Comparison of ENCODE assay signal across 27 mouse cellular contexts in genomic region chr3:79445041-79445440, GRCm38 (mm10).
DNase-seq lines count a peak whose midpoint lies in the region; ATAC-seq and TF ChIP-seq lines count a peak whose summit lies in the region.
"Had no signal": no experiment of that assay in that cellular context is flagged by ENCODE, and none has a peak within 500 bp of the region (broad histone marks: within the 10 kb centered on the region; RNA-seq: fewer than 3 reads in every experiment).

No protein-coding gene starts in this region.

- no peaks in the 10 kb centered on the region for H3K36me3 ChIP-seq in hindbrain, embryonic 10.5 days
- no peaks in the 10 kb centered on the region for H3K36me3 ChIP-seq in hindbrain, embryonic 16.5 days (ENCODE audit: control insufficient read depth, insufficient read depth, low read length)
- no peaks in the 10 kb centered on the region for H3K36me3 ChIP-seq in forebrain, embryonic 10.5 days (replicated peaks)
- H3K36me3 ChIP-seq: forebrain, embryonic 12.5 days; G1E; heart, embryonic 10.5 days; hindbrain, embryonic 15.5 days; kidney, embryonic 15.5 days; limb, embryonic 10.5 days; limb, embryonic 15.5 days; liver, embryonic 13.5 days; neural tube, embryonic 12.5 days; stomach, embryonic 15.5 days had no signal

- no peak overlapping the region for H3K4me3 ChIP-seq in hindbrain, embryonic 10.5 days
- no peak overlapping the region for H3K4me3 ChIP-seq in hindbrain, embryonic 16.5 days (ENCODE audit: low read length)
- no peak overlapping the region for H3K4me3 ChIP-seq in embryonic fibroblast, embryonic 13.5 days (ENCODE audit: insufficient read depth, low read length)
- no peak overlapping the region for H3K4me3 ChIP-seq in forebrain, embryonic 10.5 days
- H3K4me3 ChIP-seq: forebrain, embryonic 12.5 days; heart, embryonic 10.5 days; hindbrain, embryonic 15.5 days; kidney, embryonic 15.5 days; limb, embryonic 10.5 days; limb, embryonic 15.5 days; liver, embryonic 13.5 days; neural tube, embryonic 12.5 days; stomach, embryonic 15.5 days had no signal

- 0 out of 2 replicates have a peak, but pooled peaks cover 2% of the 10 kb centered on the region for H3K9me3 ChIP-seq in hindbrain, embryonic 10.5 days
- no peaks in the 10 kb centered on the region; the same call in 1 of the 2 replicates for H3K9me3 ChIP-seq in hindbrain, embryonic 16.5 days (ENCODE audit: control insufficient read depth, low read length)
- peaks cover 4% of the 10 kb centered on the region; the same call in 1 of the 2 replicates for H3K9me3 ChIP-seq in forebrain, embryonic 10.5 days
- H3K9me3 ChIP-seq: forebrain, embryonic 12.5 days; heart, embryonic 10.5 days; hindbrain, embryonic 15.5 days; kidney, embryonic 15.5 days; limb, embryonic 10.5 days; limb, embryonic 15.5 days; liver, embryonic 13.5 days; neural tube, embryonic 12.5 days; stomach, embryonic 15.5 days had no signal

- TF ChIP-seq CTCF in embryonic fibroblast, embryonic 13.5 days (IDR thresholded peaks at IDR 0.05; ENCODE audit: borderline replicate concordance, insufficient read depth, low read length) = no peak

- TF ChIP-seq POLR2A in embryonic fibroblast, embryonic 13.5 days (IDR thresholded peaks at IDR 0.05; ENCODE audit: low read depth, low read length) = no peak

- H3K27ac ChIP-seq in hindbrain, embryonic 10.5 days = 0 out of 2 replicates have a peak overlapping the region, but pooled peaks have one; percentile 16
- no peak overlapping the region for H3K27ac ChIP-seq in hindbrain, embryonic 16.5 days (ENCODE audit: low read depth, low read length)
- peak overlapping the region; percentile 86 for H3K27ac ChIP-seq in embryonic fibroblast, embryonic 13.5 days (ENCODE audit: insufficient read depth, low read length)
- no peak overlapping the region for H3K27ac ChIP-seq in forebrain, embryonic 10.5 days
- H3K27ac ChIP-seq: forebrain, embryonic 12.5 days; heart, embryonic 10.5 days; hindbrain, embryonic 15.5 days; kidney, embryonic 15.5 days; limb, embryonic 10.5 days; limb, embryonic 15.5 days; liver, embryonic 13.5 days; neural tube, embryonic 12.5 days; stomach, embryonic 15.5 days had no signal

- peak; percentile 13 for DNase-seq in embryo, embryonic 10.5 days (ENCODE audit: low spot score)
- DNase-seq in embryo, embryonic 10 days (ENCODE audit: low spot score) = no peak
- DNase-seq in hindbrain, embryonic 10.5 days (ENCODE audit: low spot score) = no peak
- peak; percentile 86 for DNase-seq in 416B (ENCODE audit: low read depth)
- DNase-seq in spleen, postnatal 4 days (ENCODE audit: low spot score in 2 of 2) = no peak
- no peak for DNase-seq in forebrain, embryonic 10.5 days (ENCODE audit: extremely low spot score, low spot score)
- DNase-seq: adrenal gland, postnatal 14 days; cerebellum, adult 11-12 months; cerebellum, postnatal 10 days; kidney, adult 18-20 months; liver, embryonic 13.5 days; lung, adult 2 months; lung, postnatal 14 days; right cerebral cortex, postnatal 14 days had no signal

- no peak for ATAC-seq in hindbrain, embryonic 16.5 days
- ATAC-seq: midbrain, embryonic 16.5 days had no signal

- H3K4me1 ChIP-seq in hindbrain, embryonic 10.5 days (replicated peaks) = 0 out of 2 replicates have a peak, but pooled peaks cover 4% of the 10 kb centered on the region
- H3K4me1 ChIP-seq in hindbrain, embryonic 16.5 days (ENCODE audit: control insufficient read depth, insufficient read depth, low read depth, low read length) = peaks cover 6% of the 10 kb centered on the region
- peaks cover 6% of the 10 kb centered on the region for H3K4me1 ChIP-seq in embryonic fibroblast, embryonic 13.5 days (ENCODE audit: control insufficient read depth, insufficient read depth, low read length)
- no peaks in the 10 kb centered on the region; the same call in none of the 2 replicates for H3K4me1 ChIP-seq in forebrain, embryonic 10.5 days
- H3K4me1 ChIP-seq: forebrain, embryonic 12.5 days; heart, embryonic 10.5 days; liver, embryonic 13.5 days; neural tube, embryonic 12.5 days; stomach, embryonic 15.5 days had no signal

- H3K4me2 ChIP-seq in hindbrain, embryonic 16.5 days (ENCODE audit: low read length) = no peak overlapping the region
- H3K4me2 ChIP-seq: forebrain, embryonic 12.5 days; hindbrain, embryonic 15.5 days; kidney, embryonic 15.5 days; limb, embryonic 15.5 days; liver, embryonic 13.5 days; midbrain, embryonic 11.5 days; neural tube, embryonic 12.5 days; stomach, embryonic 15.5 days had no signal

- H3K27me3 ChIP-seq in hindbrain, embryonic 10.5 days (ENCODE audit: insufficient read depth, poor library complexity, severe bottlenecking) = no peaks in the 10 kb centered on the region
- no peaks in the 10 kb centered on the region for H3K27me3 ChIP-seq in hindbrain, embryonic 16.5 days (replicated peaks; ENCODE audit: control insufficient read depth, insufficient read depth, low read length)
- no peaks in the 10 kb centered on the region for H3K27me3 ChIP-seq in forebrain, embryonic 10.5 days (ENCODE audit: poor library complexity, severe bottlenecking)
- H3K27me3 ChIP-seq: forebrain, embryonic 12.5 days; hindbrain, embryonic 15.5 days; kidney, embryonic 15.5 days; limb, embryonic 15.5 days; liver, embryonic 13.5 days; neural tube, embryonic 12.5 days; stomach, embryonic 15.5 days had no signal

- H3K9ac ChIP-seq in hindbrain, embryonic 16.5 days (ENCODE audit: low read depth, low read length) = no peak overlapping the region
- H3K9ac ChIP-seq: forebrain, embryonic 12.5 days; hindbrain, embryonic 15.5 days; kidney, embryonic 15.5 days; limb, embryonic 15.5 days; liver, embryonic 13.5 days; neural tube, embryonic 12.5 days; stomach, embryonic 15.5 days had no signal

- 84% methylated on average over 8 of the region's 8 CpGs for WGBS in hindbrain, embryonic 10.5 days
- WGBS in hindbrain, embryonic 16.5 days = 85% methylated on average over 8 of the region's 8 CpGs
- WGBS in forebrain, embryonic 10.5 days = 90% methylated on average over 8 of the region's 8 CpGs

Comparison
In these comparisons a context has a peak if more than half of its experiments do, and no peak if none do; other contexts are left out.
1. DNase-seq: peak in embryo, embryonic 10.5 days (single experiment) and 416B (single experiment); none in embryo, embryonic 10 days (single experiment), hindbrain, embryonic 10.5 days (single experiment), spleen, postnatal 4 days (0 of 2) and forebrain, embryonic 10.5 days (single experiment).
2. H3K27ac ChIP-seq: peak in hindbrain, embryonic 10.5 days (single experiment) and embryonic fibroblast, embryonic 13.5 days (single experiment); none in hindbrain, embryonic 16.5 days (single experiment) and forebrain, embryonic 10.5 days (single experiment).